Mouse (Mus musculus) hindbrain, embryonic 10.5 days (tissue): Measurements from ENCODE around the gene Tgm1. TPM values are rescaled to one million over a fixed set of nuclear protein-coding genes. Genes with fewer than 3 reads are reported as not detected.

ENCODE experiments used
- DNase-seq: peaks from one replicate; pipeline ENCODE4 v3.0.0-alpha.2; 2017; ENCODE audit warnings: low spot score
- H3K27ac ChIP-seq: fragments of 300-500 bp; sonication (generic); 2 replicates; pipeline ENCODE4 v1.5.1; 2016; ENCODE audit warnings: mild to moderate bottlenecking, moderate library complexity
- H3K27me3 ChIP-seq: fragments of 300-500 bp; sonication (generic); 2 replicates; pipeline ENCODE4 v1.6.1; 2016; ENCODE audit warnings: mild to moderate bottlenecking; ENCODE audit not compliant: poor library complexity, insufficient read depth, severe bottlenecking
- H3K36me3 ChIP-seq: fragments of 300-500 bp; sonication (generic); 2 replicates; pipeline ENCODE4 v1.6.1; 2016; ENCODE audit warnings: mild to moderate bottlenecking, moderate library complexity
- H3K4me1 ChIP-seq: fragments of 300-500 bp; sonication (generic); replicated peaks from 2 replicates; pipeline ENCODE4 v1.6.1; 2016; ENCODE audit warnings: mild to moderate bottlenecking
- H3K4me3 ChIP-seq: fragments of 300-500 bp; sonication (generic); 2 replicates; pipeline ENCODE4 v1.5.1; 2016; ENCODE audit warnings: mild to moderate bottlenecking, moderate library complexity
- H3K9me3 ChIP-seq: fragments of 300-500 bp; sonication (generic); 2 replicates; pipeline ENCODE4 v1.6.1; 2016; ENCODE audit warnings: mild to moderate bottlenecking, moderate library complexity
- WGBS: fragments of 180-500 bp; shearing (Covaris S2); methylation state at CpG from one replicate; pipeline ENCODE4 v1.1.7; 2016; 5-methylcytosine and 5-hydroxymethylcytosine counted together
- polyA plus RNA-seq: library from polyadenylated mRNA; unstranded; fragments of >200 nt; fragmentation: Nextera tagmentation; extraction: Ambion mirVana; gene quantifications from 2 replicates; pipeline ENCODE4 v1.2.1, GENCODE M21; 2016

Gene Tgm1
- polyA plus RNA-seq, 1 experiment from 2014 or later, result 0.81 TPM

- WGBS, result 88% methylated on average over 3 of the region's 3 CpGs
Measured at GRCm38 (mm10) chr14:55656935-55657334, 56.8 kb downstream of the Tgm1 start.

GRCm38 (mm10) chr14:55651528-55651927 lies 62.2 kb downstream of the Tgm1 start:
- DNase-seq, result no peak
- Histone ChIP-seq H3K36me3 (peaks cover 11% of the 10 kb centered on the region), H3K9me3 (no peaks in the 10 kb centered on the region), H3K27me3 (no peaks in the 10 kb centered on the region), H3K4me1 (no peaks in the 10 kb centered on the region), H3K4me3 (no peak overlapping the region), H3K27ac (no peak overlapping the region)
- 90% methylated on average over 7 of the region's 7 CpGs for WGBS

More at GRCm38 (mm10) chr14:55656935-55657334, 56.8 kb downstream of the Tgm1 start:
- Histone ChIP-seq H3K9me3 (no peaks in the 10 kb centered on the region), H3K27me3 (no peaks in the 10 kb centered on the region), H3K36me3 (peaks cover 33% of the 10 kb centered on the region), H3K4me3 (no peak overlapping the region), H3K4me1 (peaks cover 12% of the 10 kb centered on the region), H3K27ac (no peak overlapping the region)
- DNase-seq, result no peak

Other genes with a start within 250 kb of the Tgm1 start
- gene Dhrs4, start 235.2 kb downstream of the Tgm1 start, polyA plus RNA-seq, result 50.5 and 64.5 TPM in 2 replicates
- 5.7 and 7.9 TPM in 2 replicates for gene Carmil3, start 223.3 kb downstream of the Tgm1 start, polyA plus RNA-seq
- 1.1 and 1.6 TPM in 2 replicates for gene Cpne6, start 203.5 kb downstream of the Tgm1 start, polyA plus RNA-seq
- gene Nrl, start 188.9 kb downstream of the Tgm1 start, polyA plus RNA-seq, result not detected in 2 replicates
- gene Pck2, start 173.7 kb downstream of the Tgm1 start, polyA plus RNA-seq, result 15.4 and 18.5 TPM in 2 replicates
- 69.5 and 94.1 TPM in 2 replicates for gene Dcaf11, start 153.9 kb downstream of the Tgm1 start, polyA plus RNA-seq
- 0.82 TPM in 1 of 2 replicates, not detected in the other for gene A730061H03Rik, start 153.5 kb downstream of the Tgm1 start, polyA plus RNA-seq
- 0.26 and 0.34 TPM in 2 replicates for gene Fitm1, start 138.3 kb downstream of the Tgm1 start, polyA plus RNA-seq
- gene Psme1, start 135.8 kb downstream of the Tgm1 start, polyA plus RNA-seq, result 97.6 and 114 TPM in 2 replicates
- 6.8 and 10.0 TPM in 2 replicates for gene Emc9, start 128.6 kb downstream of the Tgm1 start, polyA plus RNA-seq
- 171 and 203 TPM in 2 replicates for gene Psme2, start 122.8 kb downstream of the Tgm1 start, polyA plus RNA-seq
- 21.2 and 23.2 TPM in 2 replicates for gene Rnf31, start 122.2 kb downstream of the Tgm1 start, polyA plus RNA-seq
- gene Irf9, start 110.4 kb downstream of the Tgm1 start, polyA plus RNA-seq, result 7.2 and 7.8 TPM in 2 replicates
- 10.4 and 12.3 TPM in 2 replicates for gene Rec8, start 95.9 kb downstream of the Tgm1 start, polyA plus RNA-seq
- 101 and 107 TPM in 2 replicates for gene Ipo4, start 78.0 kb downstream of the Tgm1 start, polyA plus RNA-seq
- 0.76 and 1.5 TPM in 2 replicates for gene Gm49378, start 76.0 kb downstream of the Tgm1 start, polyA plus RNA-seq
- gene Tm9sf1, start 70.1 kb downstream of the Tgm1 start, polyA plus RNA-seq, result 76.0 and 78.1 TPM in 2 replicates
- gene Tssk4, start 63.7 kb downstream of the Tgm1 start, polyA plus RNA-seq, result 0.40 and 0.97 TPM in 2 replicates
- 65.6 and 67.6 TPM in 2 replicates for gene Mdp1, start 53.4 kb downstream of the Tgm1 start, polyA plus RNA-seq
- gene Gmpr2, start 42.0 kb downstream of the Tgm1 start, polyA plus RNA-seq, result 60.0 and 65.9 TPM in 2 replicates
- gene Nedd8, start 41.8 kb downstream of the Tgm1 start, polyA plus RNA-seq, result 646 and 662 TPM in 2 replicates
- gene Tinf2, start 32.1 kb downstream of the Tgm1 start, polyA plus RNA-seq, result 63.4 and 68.9 TPM in 2 replicates
- gene Rabggta, start 8.3 kb upstream of the Tgm1 start, polyA plus RNA-seq, result 34.7 and 36.3 TPM in 2 replicates
- 68.5 and 73.8 TPM in 2 replicates for gene Dhrs1, start 31.8 kb upstream of the Tgm1 start, polyA plus RNA-seq
- 53.3 and 56.5 TPM in 2 replicates for gene Nop9, start 31.8 kb upstream of the Tgm1 start, polyA plus RNA-seq
- 0.17 TPM in 1 of 2 replicates, not detected in the other for gene Cideb, start 44.5 kb upstream of the Tgm1 start, polyA plus RNA-seq
- 0.14 and 0.21 TPM in 2 replicates for gene Ltb4r2, start 47.5 kb upstream of the Tgm1 start, polyA plus RNA-seq
- 0.11 and 0.39 TPM in 2 replicates for gene Ltb4r1, start 52.0 kb upstream of the Tgm1 start, polyA plus RNA-seq
- gene Adcy4, start 70.2 kb upstream of the Tgm1 start, polyA plus RNA-seq, result 7.9 and 10.3 TPM in 2 replicates
- gene Ripk3, start 74.9 kb upstream of the Tgm1 start, polyA plus RNA-seq, result 11.9 and 14.4 TPM in 2 replicates
- gene Nfatc4, start 109.2 kb upstream of the Tgm1 start, polyA plus RNA-seq, result 34.0 and 34.6 TPM in 2 replicates
- 24.1 and 24.4 TPM in 2 replicates for gene Nynrin, start 140.1 kb upstream of the Tgm1 start, polyA plus RNA-seq
- gene Cbln3, start 170.5 kb upstream of the Tgm1 start, polyA plus RNA-seq, result 0.12 and 0.33 TPM in 2 replicates
- gene Khnyn, start 171.0 kb upstream of the Tgm1 start, polyA plus RNA-seq, result 21.4 and 24.2 TPM in 2 replicates
- gene Sdr39u1, start 186.4 kb upstream of the Tgm1 start, polyA plus RNA-seq, result 33.2 and 38.1 TPM in 2 replicates
- not detected in 2 replicates for gene Cma1, start 230.7 kb upstream of the Tgm1 start, polyA plus RNA-seq
- not detected in 2 replicates for gene Cma2, start 237.1 kb upstream of the Tgm1 start, polyA plus RNA-seq